Mouse (Mus musculus): ENCODE results near the gene Cdk5rap3.

- no peak for TF ChIP-seq CTCF (IDR thresholded peaks at IDR 0.05; ENCODE audit: extremely low read depth, insufficient read length, insufficient replicate concordance, low read depth, low read length)
- no peak for TF ChIP-seq POLR2A (IDR thresholded peaks at IDR 0.05; ENCODE audit: low read depth, low read length)
Observed at GRCm38 (mm10) chr11:96863206-96863995, 52.9 kb downstream of the Cdk5rap3 start.
